Mouse (Mus musculus): ENCODE data around the gene Birc2.
A peak's percentile ranks its signal among the peaks of the same experiment; 100 is the strongest.
"Not testable (repeated sequence)": the region's sequence is repeated elsewhere in the genome, so short reads cannot be mapped to it uniquely, and the experiment has no call there.

- peak; percentile 31; the same call in 1 of the 2 replicates for TF ChIP-seq CTCF (IDR thresholded peaks at IDR 0.05; ENCODE audit: low read depth)
- not testable (repeated sequence) for TF ChIP-seq EP300 (IDR thresholded peaks at IDR 0.05; ENCODE audit: low read depth)
Measured at GRCm38 (mm10) chr9:7866981-7867380, 30.1 kb upstream of the Birc2 start.

All from liver, postnatal 0 days (tissue).